Mouse (Mus musculus) hindbrain, postnatal 0 days (tissue): ENCODE results near the gene Ift122. TPM values are rescaled to one million over a fixed set of nuclear protein-coding genes. Genes with fewer than 3 reads are reported as not detected.

Experiments
- ATAC-seq: fragments of 200-750 bp; cut with Nextera tagmentation; 2 replicates; pipeline ENCODE4 v1.8.0; 2017; ENCODE audit warnings: mild to moderate bottlenecking, moderate TSS enrichment, moderate library complexity
- DNase-seq: peaks from one replicate; pipeline ENCODE4 v3.0.0-alpha.2; 2015; ENCODE audit warnings: low spot score
- H3K27ac ChIP-seq: fragments of 300-500 bp; sonication (generic); 2 replicates; pipeline ENCODE4 v1.5.1; 2014; ENCODE audit warnings: mild to moderate bottlenecking
- H3K27me3 ChIP-seq: fragments of 300-500 bp; sonication (generic); 2 replicates; pipeline ENCODE4 v1.6.1; 2014; ENCODE audit warnings: low read length, mixed read lengths; ENCODE audit not compliant: insufficient read depth
- H3K36me3 ChIP-seq: fragments of 300-500 bp; sonication (generic); 2 replicates; pipeline ENCODE4 v1.6.1; 2014; ENCODE audit warnings: low read length, mixed read lengths; ENCODE audit not compliant: insufficient read depth
- H3K4me1 ChIP-seq: fragments of 300-500 bp; sonication (generic); 2 replicates; pipeline ENCODE4 v1.6.1; 2014; ENCODE audit warnings: antibody characterized with exemption, low read length, mixed read lengths; ENCODE audit not compliant: insufficient read depth
- H3K4me2 ChIP-seq: fragments of 300-500 bp; sonication (generic); 2 replicates; pipeline ENCODE4 v1.6.1; 2014; ENCODE audit warnings: low read depth, mild to moderate bottlenecking, low read length, moderate library complexity, mixed read lengths
- H3K4me3 ChIP-seq: fragments of 300-500 bp; sonication (generic); 2 replicates; pipeline ENCODE4 v1.5.1; 2014; ENCODE audit warnings: low read length
- H3K9ac ChIP-seq: fragments of 300-500 bp; sonication (generic); replicated peaks from 2 replicates; pipeline ENCODE4 v1.6.1; 2014; ENCODE audit warnings: mild to moderate bottlenecking, low read length, moderate library complexity, mixed read lengths
- H3K9me3 ChIP-seq: fragments of 300-500 bp; sonication (generic); 2 replicates; pipeline ENCODE4 v1.6.1; 2016; ENCODE audit warnings: low read length, mixed read lengths
- CTCF ChIP-seq: IDR thresholded peaks from 2 replicates; pipeline ENCODE4 v1.5.1; 2016; ENCODE audit warnings: antibody characterized with exemption, control low read depth, low read depth
- WGBS: fragments of 180-500 bp; shearing (Covaris S2); extraction: QIAGEN DNeasy Blood & Tissue Kit; methylation state at CpG from one replicate; pipeline ENCODE4 v1.1.7; 2014; 5-methylcytosine and 5-hydroxymethylcytosine counted together
- polyA plus RNA-seq: library from polyadenylated mRNA; unstranded; fragments of >200 nt; fragmentation: Nextera tagmentation; extraction: Ambion mirVana; gene quantifications from 2 replicates; pipeline ENCODE4 v1.2.1, GENCODE M21; 2015
- total RNA-seq: library from RNA; depleted of rRNA; stranded (reverse); fragments of >200 nt; gene quantifications from 2 replicates; pipeline ENCODE4 v1.2.3, GENCODE M21; 2014

Ift122 gene
- total and polyA plus RNA-seq, 2 experiments from 2014 or later: 19.7 to 29.3 TPM

- 41% methylated on average over 6 of the region's 6 CpGs for WGBS
- Histone ChIP-seq H3K9me3 (no peaks in the 10 kb centered on the region), H3K4me1 (0 out of 2 replicates have a peak, but pooled peaks cover 3% of the 10 kb centered on the region), H3K4me2 (no peak overlapping the region), H3K9ac (no peak overlapping the region), H3K4me3 (no peak overlapping the region), H3K36me3 (peaks cover 8% of the 10 kb centered on the region; the same call in 1 of the 2 replicates), H3K27ac (no peak overlapping the region), H3K27me3 (no peaks in the 10 kb centered on the region)
- ATAC-seq: no peak
- DNase-seq: no peak
- no peak for TF ChIP-seq CTCF
Observed at GRCm38 (mm10) chr6:115908421-115908982, 55.2 kb downstream of the Ift122 start.

- H3K27me3 ChIP-seq: no peaks in the 10 kb centered on the region
- no peak overlapping the region for H3K27ac ChIP-seq
- 0 out of 2 replicates have a peak, but pooled peaks cover 3% of the 10 kb centered on the region for H3K4me1 ChIP-seq
- peaks cover 8% of the 10 kb centered on the region; the same call in 1 of the 2 replicates for H3K36me3 ChIP-seq
- no peaks in the 10 kb centered on the region for H3K9me3 ChIP-seq
- no peak for TF ChIP-seq CTCF
- 67% methylated on average over 3 of the region's 3 CpGs for WGBS
- H3K9ac ChIP-seq: no peak overlapping the region
- ATAC-seq (no peak), DNase-seq (no peak)
- no peak overlapping the region for H3K4me3 ChIP-seq
- H3K4me2 ChIP-seq: no peak overlapping the region
Observed at GRCm38 (mm10) chr6:115909052-115909451, 55.8 kb downstream of the Ift122 start.

GRCm38 (mm10) chr6:115909940-115910339 is 56.7 kb downstream of the Ift122 start:
- Histone ChIP-seq H3K4me1 (peaks cover 5% of the 10 kb centered on the region; the same call in 1 of the 2 replicates), H3K36me3 (peaks cover 8% of the 10 kb centered on the region; the same call in 1 of the 2 replicates), H3K27me3 (no peaks in the 10 kb centered on the region), H3K9ac (no peak overlapping the region), H3K4me2 (no peak overlapping the region), H3K9me3 (no peaks in the 10 kb centered on the region), H3K4me3 (no peak overlapping the region), H3K27ac (no peak overlapping the region)
- DNase-seq (no peak), ATAC-seq (no peak)
- whole genome bisulfite sequencing: 65% methylated on average over 8 of the region's 8 CpGs
- TF ChIP-seq CTCF: no peak

- Histone ChIP-seq H3K4me1 (peaks cover 21% of the 10 kb centered on the region), H3K4me3 (no peak overlapping the region), H3K9me3 (no peaks in the 10 kb centered on the region), H3K27ac (no peak overlapping the region), H3K36me3 (0 out of 2 replicates have a peak, but pooled peaks cover 3% of the 10 kb centered on the region), H3K27me3 (no peaks in the 10 kb centered on the region), H3K9ac (no peak overlapping the region), H3K4me2 (no peak overlapping the region)
- 85% methylated on average over 6 of the region's 6 CpGs for WGBS
- no peak for DNase-seq
- ATAC-seq: no peak
- no peak for TF ChIP-seq CTCF
Observed at GRCm38 (mm10) chr6:115911763-115912162, 58.5 kb downstream of the Ift122 start.

DNA sequence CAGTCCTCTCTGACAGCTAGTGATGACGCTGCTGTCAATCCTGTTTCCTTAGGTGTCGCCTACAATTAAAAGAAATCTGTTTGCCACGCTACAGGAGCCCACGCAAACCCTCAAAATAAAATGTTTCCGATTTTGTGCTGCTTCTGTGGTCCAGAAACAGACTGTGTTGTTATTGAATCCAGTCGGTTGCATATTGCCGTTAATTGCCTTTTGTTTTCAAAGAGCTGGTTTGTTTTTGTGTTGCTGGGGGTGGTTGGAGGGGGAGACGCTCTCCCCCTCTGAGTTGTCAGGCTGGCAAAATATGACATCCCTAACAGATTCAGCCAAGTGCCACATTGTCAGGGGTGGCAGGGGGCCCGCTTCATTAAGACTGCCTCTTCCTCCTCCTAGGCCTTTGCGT is 60.2 kb downstream of the Ift122 start:
- no peak overlapping the region for H3K4me3 ChIP-seq
- WGBS: 75% methylated on average over 10 of the region's 10 CpGs
- ATAC-seq (no peak), DNase-seq (no peak)
- no peaks in the 10 kb centered on the region for H3K27me3 ChIP-seq
- H3K27ac ChIP-seq: peak overlapping the region; percentile 76; the same call in 1 of the 2 replicates
- H3K9me3 ChIP-seq: no peaks in the 10 kb centered on the region
- H3K9ac ChIP-seq: no peak overlapping the region
- H3K4me1 ChIP-seq: peaks cover 21% of the 10 kb centered on the region
- H3K36me3 ChIP-seq: 0 out of 2 replicates have a peak, but pooled peaks cover 3% of the 10 kb centered on the region
- H3K4me2 ChIP-seq: no peak overlapping the region
- no peak for TF ChIP-seq CTCF

DNA sequence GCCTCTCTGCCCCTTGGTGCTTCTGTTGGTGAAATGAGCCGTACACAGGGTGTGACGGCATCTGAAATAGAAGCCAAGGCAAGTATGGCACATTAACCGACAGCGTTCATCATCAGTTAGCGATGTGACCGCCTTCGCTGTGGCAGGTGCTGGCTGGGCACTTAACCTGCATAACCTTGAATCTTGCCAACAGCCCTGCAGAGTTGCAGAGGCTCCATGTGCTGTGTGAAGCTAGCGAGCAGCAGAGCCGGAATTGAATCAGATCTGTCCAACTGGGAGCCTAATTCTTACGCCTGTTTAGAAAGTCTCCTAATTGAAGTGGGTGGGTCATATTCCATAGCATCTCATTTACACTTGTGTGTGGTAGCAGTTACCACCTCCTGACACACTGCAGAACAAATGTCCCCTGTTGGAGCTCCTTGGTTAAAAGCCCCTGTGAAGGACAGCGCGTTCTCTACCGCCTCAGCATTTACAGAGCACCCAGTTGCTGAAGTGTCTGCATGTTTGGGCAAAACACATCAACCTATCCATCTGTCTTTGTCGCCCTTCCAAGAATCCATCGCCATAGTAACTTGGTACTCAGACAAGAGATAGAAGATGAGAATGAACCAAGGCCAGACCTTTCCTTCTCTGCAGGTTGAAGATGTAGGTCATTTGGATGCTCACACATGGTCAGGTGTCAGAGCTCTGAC is 61.4 kb downstream of the Ift122 start:
- WGBS: 41% methylated on average over 15 of the region's 15 CpGs
- Histone ChIP-seq H3K36me3 (0 out of 2 replicates have a peak, but pooled peaks cover 3% of the 10 kb centered on the region), H3K4me3 (no peak overlapping the region), H3K4me2 (no peak overlapping the region), H3K27ac (peak overlapping the region; percentile 76), H3K9ac (no peak overlapping the region; the same call in 1 of the 2 replicates), H3K4me1 (peaks cover 21% of the 10 kb centered on the region), H3K27me3 (no peaks in the 10 kb centered on the region), H3K9me3 (no peaks in the 10 kb centered on the region)
- DNase-seq (peak; percentile 64), ATAC-seq (peak; percentile 43)
- no peak for TF ChIP-seq CTCF
